Mouse (Mus musculus) cerebellum, postnatal 25 days (tissue): ENCODE results near the gene Pcnx2.
A peak's percentile ranks its signal among the peaks of the same experiment; 100 is the strongest.

Experiments used
- DNase-seq, 2 experiments: peaks; one replicate each; pipeline ENCODE4 v3.0.0; 2021; ENCODE audit warnings: mixed read lengths in 2 of 2

Pcnx2 gene

DNA sequence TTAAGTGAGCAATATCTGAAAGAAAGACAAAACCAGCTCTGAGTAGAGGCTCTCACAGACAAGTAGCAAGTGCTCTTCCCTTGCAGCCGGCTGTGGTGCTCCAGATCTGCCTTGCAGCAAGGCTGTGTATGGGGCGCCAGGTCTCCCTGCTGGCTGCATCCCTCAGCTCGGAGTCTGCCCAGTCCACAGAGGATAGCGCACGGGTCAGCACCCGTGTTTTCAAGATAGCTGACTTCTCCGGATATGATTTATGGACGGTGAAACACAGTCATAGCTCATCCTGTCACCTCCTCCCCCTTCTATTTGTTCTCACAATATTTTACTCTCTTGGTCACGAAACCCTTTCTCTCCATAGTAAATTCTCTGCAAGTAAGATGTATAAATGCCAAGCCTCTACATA, 79.3 kb downstream of the Pcnx2 start:
- DNase-seq, result peak in 1 of 2 experiments; percentile 20

DNA sequence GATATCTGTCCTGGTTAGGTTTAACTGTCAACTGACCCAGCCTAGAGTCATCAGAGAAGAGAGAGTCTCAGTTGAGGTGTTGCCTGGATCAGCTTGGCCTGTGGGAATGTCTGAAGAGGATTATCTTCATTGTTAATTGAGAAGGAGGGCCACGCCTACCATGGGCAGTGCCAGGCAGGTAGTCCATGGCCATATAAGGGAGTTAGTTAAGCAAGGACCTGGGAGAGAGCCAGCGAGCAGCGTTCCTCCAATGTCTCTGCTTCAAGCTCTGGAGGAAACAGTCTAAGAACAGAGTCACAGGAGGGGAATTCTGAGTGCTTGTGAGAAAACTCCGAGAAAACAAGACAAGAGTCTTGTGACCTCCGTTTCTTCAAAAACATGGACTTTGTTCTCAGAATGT, 81.4 kb downstream of the Pcnx2 start:
- DNase-seq, result no peak

DNA sequence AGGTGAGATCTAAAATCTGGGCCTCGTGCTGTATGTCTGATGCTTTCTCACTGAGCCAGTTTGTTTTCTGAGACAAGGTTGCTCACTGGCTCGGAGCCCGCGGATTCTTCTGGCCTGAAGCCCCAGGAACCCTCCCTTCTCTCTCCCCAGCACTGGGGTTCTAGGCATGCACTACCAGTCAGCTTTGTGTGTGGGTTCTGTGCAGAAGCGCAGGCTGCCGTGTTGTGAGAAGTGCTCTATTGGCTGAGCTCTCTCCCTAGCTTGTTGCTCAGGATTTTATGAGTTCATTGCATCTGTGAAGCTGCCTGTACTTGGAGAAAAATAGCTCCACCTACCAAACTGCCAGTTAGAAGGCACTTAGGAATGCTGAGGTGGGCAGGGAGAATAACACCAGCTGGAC, 89.3 kb downstream of the Pcnx2 start:
- DNase-seq, result peak; percentile 65 to 71

DNA sequence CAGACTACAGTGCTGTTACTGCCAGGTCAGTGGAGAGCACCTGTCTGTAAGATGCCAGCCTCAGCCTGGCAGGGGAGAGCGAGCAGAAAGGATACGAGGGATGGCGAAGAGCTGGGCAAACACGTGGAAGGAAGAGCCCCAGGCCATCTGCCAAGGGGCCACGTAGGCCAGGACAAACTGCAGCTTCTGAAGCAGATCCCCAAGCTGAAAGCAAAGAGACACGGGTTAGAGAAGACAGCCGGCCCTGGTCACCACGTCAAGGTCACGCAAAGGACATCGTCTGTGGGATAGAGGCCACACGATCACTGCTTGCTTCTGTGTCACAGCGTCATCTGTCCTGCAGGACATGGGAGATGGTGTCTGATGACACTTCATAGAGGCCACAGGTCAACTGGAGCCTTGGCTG, 90.2 kb downstream of the Pcnx2 start:
- DNase-seq, result peak; percentile 71 to 76

DNA sequence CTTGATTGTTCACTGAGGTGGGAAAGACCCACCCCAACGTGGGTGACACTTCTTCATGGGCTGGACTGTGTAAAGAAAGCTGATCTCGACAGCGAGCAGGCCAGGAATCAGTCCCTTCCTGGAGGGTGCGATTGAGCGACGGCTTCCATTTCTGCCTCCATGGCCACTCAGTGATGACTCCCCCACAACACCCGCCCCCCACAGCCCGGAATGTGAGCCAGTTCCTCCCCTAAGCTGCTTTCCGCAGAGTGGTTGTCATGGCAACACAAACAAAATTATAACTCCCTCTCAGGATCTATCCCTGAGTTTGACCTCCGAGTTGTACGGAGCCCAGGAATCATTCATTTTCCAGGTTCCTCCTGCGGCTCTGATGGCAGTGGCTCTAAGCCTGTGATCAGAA, 91.7 kb downstream of the Pcnx2 start:
- no peak for DNase-seq

DNA sequence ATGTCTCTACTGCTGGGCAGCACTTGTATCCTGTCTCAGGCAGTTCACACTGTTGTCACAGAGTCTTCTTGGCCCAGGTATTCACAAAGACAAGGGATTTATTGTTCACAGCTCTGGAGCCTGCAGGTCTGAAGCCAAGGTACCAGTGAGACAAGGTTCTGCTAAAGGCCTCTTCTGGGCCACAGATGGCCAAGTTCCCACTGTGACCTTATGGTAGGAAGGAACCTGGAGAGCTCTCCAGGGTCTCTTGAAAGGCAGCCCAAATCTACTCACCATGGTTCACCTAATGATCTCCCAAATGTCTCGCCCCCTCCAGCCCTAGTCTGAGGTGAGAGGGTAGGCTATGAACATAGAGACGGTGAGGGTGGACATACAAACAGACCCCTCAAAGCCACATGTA, 101.1 kb downstream of the Pcnx2 start:
- peak; percentile 62 to 68 for DNase-seq

DNA sequence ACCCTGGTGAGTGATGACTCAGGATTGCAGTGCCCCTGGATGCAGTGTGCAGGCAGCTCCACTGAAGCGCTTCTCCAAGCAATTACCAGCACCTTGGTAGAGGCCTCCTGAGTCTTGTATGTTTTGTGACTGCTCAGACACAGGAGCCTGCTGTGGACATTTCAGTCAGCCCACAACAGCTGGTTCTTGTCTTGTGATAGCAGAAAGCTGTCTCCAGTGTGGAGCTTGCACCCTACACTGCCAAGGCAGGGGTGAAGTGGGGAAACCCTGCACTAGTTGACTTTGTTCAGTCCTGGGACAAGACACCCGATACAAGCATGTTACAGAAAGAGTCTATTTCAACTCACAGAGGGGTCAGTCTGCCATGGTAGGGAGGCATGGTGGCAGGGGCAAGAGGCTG, 102.8 kb downstream of the Pcnx2 start:
- no peak for DNase-seq

DNA sequence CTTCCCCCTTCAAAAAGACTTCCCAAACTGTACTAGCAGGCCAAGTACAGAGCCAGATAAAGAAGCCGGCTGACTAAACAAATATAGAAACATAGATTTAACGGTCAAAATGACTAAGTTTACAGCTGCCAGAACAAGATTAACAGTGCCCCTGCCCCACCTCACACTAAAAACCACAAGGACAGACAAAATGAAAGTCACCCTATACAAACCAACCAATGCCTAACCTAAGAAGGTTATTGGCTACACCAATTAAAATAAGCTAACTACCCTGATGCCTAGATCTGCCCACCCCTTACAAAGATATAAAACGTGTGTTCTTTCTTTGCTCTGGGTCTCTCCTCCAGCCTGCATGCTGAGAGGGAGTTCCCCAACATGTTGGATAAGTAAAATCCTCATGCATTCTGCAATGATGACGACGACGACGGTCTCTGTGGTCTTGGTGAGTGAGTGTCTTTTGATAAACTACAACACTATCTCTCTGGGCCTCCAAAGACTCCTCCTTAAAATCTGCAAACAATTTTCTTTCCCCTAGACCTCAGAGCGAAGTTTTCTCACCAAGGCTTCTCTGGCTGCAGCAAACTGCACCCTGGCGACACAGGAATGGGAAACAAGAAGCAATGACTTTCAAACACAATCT, 105.2 kb downstream of the Pcnx2 start:
- no peak for DNase-seq

DNA sequence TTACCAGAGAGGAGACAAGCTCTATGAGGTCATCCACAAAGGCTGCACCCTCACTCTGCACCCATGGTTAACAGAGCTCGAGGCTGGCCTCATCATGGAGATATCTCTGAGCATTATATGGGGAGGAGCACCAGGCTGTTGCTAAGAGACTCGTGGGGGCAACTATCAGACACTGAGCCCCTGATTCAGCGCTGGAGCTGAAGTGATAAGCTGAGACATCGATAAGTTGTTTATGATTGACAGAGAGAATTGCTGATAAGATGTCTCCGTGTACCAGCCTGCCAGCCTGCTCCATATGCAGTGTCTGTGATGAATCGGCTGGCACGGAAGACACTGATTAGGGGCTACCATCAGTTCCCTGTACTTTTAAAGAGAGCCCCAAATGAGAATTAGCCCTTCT, 111.2 kb downstream of the Pcnx2 start:
- DNase-seq, result no peak

DNA sequence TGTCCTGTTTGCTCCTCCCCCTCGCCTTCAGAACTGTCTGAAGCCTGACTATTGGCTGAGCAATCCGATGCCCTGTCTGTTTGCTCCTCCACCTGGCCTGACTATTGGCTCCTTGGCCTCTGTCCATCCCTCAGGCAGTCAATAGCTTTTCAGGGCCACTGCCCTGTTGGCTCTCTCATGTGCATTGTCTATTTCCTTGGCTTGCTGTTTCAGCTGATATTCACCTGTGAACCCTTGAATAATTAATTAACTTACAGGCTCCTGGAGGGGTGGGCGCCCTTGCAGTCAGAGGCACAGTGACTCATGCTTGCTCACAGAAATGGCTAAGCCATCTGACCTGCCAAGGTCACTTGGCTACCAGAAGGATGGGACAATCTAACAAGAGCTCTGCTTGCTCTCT, 116.0 kb downstream of the Pcnx2 start:
- DNase-seq, result no peak

DNA sequence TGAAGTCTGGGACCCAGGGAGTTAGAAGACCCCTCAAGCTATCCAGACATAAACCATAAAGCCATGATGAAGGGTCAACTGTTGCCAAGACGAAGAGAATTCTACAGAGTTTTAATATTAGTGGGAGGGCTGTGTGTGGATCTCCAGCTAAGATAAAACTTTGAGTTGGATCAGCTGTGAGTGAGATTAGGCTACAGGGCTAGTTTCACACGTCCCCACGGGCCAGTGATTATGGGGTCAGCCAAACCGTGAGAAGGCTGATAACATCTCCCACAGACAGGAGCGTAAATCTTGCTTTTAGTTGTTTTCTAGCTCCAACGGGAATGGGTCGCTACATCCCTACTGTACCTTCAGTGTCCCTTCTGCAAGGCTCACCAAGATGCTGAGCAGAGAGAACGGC, 118.5 kb downstream of the Pcnx2 start:
- no peak for DNase-seq

DNA sequence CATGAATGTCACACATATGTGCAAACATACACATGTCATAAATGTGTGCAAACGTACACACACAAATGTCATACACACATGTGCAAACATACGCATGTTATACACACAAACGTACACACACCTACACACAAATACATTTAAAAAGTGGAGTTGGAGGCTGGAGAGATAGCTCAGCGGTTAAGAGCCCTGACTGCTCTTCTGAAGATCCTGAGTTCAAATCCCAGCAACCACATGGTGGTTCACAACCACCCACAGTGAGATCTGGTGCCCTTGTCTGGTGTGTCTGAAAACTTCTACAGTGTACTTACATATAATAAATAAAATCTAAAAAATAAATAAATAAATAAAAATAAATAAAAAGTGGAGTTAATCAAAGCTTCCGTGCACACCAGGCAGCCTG, 119.2 kb downstream of the Pcnx2 start:
- no peak for DNase-seq

DNA sequence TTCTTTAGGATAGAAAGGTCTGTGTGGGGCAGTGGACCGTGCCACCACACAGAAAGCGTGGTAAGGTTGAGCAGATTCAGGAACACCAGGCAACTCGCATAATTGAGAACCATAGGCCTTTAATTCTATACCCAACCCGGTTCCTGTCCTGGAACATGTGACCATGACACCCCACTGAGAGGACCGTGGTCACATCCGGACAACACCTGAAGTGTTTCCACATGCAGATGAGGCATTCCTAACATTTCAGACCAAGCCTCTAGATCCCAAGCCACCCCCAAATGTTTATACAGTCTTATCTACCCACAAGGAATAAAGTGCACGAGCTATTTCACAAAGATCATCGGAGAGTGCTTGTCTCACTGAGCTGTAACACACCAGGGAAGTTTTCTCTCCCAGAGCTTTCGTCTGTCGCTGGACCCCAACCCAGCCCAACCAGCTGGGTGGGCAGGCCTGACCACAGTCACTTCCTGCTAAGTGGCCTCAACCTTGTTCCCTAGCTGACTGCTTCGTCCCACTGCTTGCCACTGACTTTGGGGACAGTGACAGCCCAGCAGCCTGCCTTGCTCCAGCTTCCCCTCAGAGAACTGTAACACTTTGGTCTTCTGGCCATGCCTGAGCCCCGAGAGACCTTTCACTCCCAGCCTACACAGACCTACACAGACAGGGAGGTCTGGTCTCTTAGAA, 120.5 kb downstream of the Pcnx2 start:
- DNase-seq, result no peak

DNA sequence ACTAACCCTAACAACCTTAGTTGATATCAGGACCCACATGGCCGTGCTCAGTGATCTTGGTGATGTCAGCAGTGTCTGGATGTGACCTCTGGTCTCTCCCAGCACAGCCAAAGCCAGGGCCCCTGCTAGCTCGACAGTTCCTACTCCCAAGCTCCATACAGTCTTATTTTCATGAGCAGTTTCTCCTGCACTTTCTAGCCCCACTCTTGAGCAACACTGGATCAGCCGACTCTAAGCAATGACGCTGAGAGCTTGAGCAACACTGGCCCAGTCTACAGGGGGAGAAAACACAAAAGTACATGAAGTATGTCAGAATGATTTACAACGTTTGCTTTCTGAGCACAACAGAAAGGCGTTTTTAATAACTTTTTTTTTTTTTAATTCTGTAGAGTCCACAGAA, 121.3 kb downstream of the Pcnx2 start:
- no peak for DNase-seq

DNA sequence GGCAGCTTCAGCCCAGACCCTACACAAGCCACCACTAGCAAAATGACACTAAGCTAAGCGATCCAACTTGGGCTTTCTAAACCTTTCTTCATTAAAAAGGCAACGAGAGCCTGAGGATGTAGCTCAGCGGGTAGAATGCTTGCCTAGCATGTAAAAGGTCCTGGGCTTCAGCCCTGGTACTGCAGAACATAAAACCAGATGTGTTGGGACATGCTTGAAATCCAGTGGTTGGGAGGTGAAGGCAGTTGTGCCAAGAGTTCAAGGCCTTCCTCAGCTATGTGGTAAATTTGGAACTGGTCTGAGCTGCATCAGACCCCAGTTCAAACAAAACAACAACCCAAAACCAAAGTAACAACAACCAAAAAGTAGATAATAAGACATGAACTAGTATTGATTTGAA, 121.8 kb downstream of the Pcnx2 start:
- no peak for DNase-seq

DNA sequence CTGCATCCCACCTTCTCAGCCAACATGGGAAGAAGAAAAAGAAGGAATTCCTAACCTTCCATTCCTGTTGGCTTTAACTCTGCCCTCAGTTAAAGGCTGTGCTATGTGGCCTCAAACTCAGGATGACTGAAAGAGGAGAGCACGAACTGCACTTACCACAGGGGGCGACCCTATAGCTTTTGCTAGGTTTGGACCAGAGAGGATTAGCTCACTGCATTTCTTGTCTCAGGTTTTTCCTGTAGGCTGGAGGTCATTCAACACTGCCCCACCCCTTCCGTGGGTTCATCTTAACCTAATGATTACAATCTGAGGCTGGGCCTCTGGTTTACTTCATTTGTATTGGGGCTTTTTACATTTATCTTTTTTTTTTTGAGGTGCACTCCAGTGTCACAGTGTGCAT, 123.1 kb downstream of the Pcnx2 start:
- DNase-seq, result no peak

DNA sequence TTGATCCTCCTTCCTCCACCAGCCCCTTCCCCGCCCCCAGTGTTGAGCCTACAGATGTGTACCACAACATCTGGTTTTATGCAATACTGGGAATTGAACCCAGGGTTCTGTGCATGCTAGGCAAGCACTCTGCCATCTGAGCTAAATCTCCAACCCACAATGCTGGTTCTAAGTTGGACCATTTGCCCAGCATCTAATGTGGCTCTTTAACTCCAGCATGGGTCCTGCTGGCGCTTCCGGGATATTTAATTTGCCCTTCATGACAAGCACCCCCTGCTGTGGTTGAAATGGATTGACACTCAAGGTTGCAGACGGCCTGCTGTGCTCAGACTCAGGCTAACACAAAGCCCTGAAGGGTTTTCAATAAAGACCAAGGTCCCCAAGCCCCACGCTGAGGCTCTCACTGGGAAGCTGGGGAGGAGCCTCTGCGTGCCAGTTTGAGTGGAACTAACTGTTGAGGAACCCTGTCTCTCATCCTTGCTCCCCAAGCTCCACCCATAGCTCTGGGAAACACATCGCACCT, 124.8 kb downstream of the Pcnx2 start:
- DNase-seq, result no peak

DNA sequence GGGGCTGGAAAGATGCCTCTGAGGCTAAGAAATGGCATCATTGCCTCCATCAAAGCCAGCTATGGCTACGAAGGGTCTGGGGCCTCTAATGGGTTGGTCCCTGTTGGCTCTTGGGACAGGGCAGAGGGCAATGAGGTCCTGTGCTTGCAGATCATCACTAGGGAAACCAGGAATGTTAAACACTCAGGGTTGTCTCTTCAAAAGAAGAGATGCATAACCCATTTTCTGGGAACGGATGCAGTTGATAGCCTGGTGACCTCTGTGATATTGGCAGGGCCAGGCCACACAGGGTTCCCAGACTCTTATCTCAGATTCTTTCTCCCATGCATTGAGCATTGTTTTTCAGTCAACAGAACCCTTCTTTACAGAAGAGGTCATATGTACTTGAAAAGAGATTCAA, 125.8 kb downstream of the Pcnx2 start:
- DNase-seq, result no peak

DNA sequence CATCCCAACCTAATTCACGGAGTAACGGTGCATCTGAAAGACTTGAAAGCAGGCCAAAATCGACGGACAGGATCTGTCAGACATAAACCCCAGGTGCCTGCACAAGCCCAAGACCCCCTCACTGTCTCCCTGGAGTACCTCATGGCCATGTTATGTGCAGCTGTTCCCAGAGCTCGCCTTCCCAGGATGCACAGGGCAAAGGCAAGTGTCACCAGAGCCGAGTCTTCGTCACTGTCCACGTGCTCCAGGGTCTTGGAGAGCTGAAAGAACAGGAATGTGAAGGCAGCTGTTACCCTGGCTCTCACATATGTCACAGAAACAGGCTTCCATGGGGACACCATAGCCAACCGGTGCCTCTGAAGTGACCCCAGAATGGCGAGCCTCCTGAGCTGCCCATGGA, 130.0 kb downstream of the Pcnx2 start:
- no peak for DNase-seq

DNA sequence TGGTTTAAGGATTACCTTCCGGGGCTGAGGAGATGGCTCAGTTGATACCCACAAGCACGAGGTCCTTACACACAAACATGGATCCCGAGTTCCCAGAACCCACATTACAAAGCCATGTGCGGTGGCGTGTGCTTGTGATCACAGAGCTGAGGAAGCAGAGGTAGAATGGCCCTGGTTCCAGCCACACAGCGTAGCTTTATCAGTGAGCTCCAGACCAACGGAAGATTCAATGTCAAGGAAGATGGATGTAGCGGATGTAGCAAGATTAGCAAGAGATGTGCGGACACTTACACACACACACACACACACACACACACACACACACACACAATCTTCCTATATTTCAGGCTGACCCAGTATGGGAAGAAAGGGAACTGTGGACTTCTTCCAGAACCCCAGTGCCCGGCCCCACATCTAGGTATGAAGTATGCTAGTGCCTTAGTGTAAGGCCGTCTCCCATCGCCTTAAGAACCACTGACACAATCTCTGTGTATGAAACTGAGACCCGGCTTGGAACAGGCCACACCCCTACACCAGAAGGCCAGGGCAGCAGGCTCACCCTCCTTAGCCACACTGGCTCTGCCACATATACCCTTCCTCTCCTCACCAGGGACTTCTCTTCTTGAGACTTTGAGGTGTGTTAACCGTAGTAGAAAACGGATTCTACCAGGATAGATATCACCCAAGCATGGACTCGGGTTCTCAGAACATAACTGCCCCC, 134.9 kb downstream of the Pcnx2 start:
- DNase-seq, result no peak

DNA sequence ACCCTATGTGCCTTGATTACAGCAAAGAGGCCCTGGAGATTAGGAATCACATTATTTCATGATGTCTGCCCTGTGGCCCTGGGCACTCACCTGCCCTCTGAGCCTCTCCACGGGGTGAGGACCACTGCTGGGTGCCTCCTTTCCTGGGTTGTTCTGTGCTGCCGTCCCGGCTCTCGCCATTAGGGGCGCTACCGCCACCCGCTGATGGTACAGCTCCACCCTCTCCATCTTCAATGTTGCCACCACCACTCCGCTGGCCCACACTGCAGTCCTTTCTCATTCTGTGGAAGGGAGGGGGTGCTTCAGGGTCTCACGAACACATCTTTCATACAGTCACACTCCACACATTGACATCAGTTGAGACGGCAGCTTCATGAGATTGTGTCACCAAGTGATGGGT, 139.1 kb downstream of the Pcnx2 start:
- DNase-seq, result peak; percentile 29 to 59

DNA sequence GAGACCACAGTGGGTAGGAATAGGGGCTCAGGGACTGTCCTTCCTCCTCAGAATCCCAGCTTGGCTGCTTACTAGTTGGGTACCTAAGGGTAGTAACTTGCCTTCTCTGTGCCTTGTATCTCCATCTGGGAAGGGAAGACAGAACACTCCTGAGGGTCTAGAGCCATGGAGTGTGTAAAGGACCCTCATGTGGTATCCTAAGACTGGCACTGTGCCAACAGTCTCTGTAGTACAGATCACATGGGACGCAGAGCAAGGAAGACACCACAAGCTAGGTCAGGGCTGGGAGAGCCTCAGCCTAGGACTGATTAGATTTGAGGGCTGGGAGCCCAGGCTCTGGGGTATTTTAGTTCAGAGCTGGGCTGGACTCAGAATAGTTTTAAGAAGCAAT, 141.0 kb downstream of the Pcnx2 start:
- DNase-seq, result peak in 1 of 2 experiments; percentile 44

DNA sequence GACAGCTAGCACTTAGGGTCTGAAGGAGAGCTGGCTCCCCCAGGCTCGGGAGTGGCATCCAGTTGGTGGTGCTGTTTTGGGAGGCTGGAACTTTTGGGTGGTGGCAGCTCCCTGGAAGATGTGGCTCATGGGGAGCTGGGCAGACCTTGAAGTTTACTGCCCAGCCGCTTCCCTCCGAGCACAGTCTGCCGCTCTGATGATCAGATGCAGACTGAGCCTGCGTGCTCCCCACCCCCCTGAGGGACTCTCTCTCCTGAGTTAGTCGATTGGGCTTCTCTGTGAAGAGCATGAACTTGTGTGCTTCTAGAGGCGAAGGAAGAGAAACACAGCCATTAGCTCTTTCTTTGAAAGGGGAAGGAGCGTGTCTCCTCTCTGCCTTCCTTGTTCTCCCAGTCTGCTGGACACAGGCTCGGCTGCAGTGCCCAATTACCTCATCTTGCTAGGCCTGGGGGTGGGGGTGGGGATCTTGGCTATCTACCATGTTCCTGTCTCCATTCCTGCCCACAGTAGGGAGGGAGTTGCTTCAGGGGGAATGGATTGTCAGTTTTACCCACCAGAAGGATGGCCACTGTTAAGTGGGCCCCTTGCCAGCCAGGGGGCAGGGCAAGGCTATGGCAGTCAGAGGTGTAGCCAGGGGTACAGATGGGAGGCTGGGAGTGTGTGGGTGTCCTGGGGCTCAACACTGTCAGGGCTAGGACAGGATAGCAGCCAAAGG, 141.6 kb downstream of the Pcnx2 start:
- peak; percentile 76 to 81 for DNase-seq
